Mouse (Mus musculus) neural tube, embryonic 15.5 days (tissue): ENCODE data around the gene Adamts17. TPM values are rescaled to one million over a fixed set of nuclear protein-coding genes. Genes with fewer than 3 reads are reported as not detected.

Experiments used
- ATAC-seq: fragments of 200-750 bp; cut with Nextera tagmentation; 2 replicates; pipeline ENCODE4 v1.8.0; 2017; ENCODE audit warnings: mild to moderate bottlenecking, moderate TSS enrichment, moderate library complexity; ENCODE audit not compliant: low FRiP score
- H3K27ac ChIP-seq: fragments of 300-500 bp; sonication (generic); replicated peaks from 2 replicates; pipeline ENCODE4 v1.5.1; 2015; ENCODE audit warnings: mild to moderate bottlenecking, inconsistent platforms
- H3K27me3 ChIP-seq: fragments of 300-500 bp; sonication (generic); replicated peaks from 2 replicates; pipeline ENCODE4 v1.6.1; 2015; ENCODE audit warnings: inconsistent platforms
- H3K36me3 ChIP-seq: fragments of 300-500 bp; sonication (generic); 2 replicates; pipeline ENCODE4 v1.6.1; 2015; ENCODE audit warnings: inconsistent platforms
- H3K4me1 ChIP-seq: fragments of 300-500 bp; sonication (generic); 2 replicates; pipeline ENCODE4 v1.6.1; 2015; ENCODE audit warnings: inconsistent platforms
- H3K4me2 ChIP-seq: fragments of 300-500 bp; sonication (generic); 2 replicates; pipeline ENCODE4 v1.6.1; 2015; ENCODE audit warnings: inconsistent platforms, mild to moderate bottlenecking, moderate library complexity
- H3K4me3 ChIP-seq: fragments of 300-500 bp; sonication (generic); replicated peaks from 2 replicates; pipeline ENCODE4 v1.5.1; 2015; ENCODE audit warnings: mild to moderate bottlenecking, inconsistent platforms
- H3K9ac ChIP-seq: fragments of 300-500 bp; sonication (generic); replicated peaks from 2 replicates; pipeline ENCODE4 v1.6.1; 2015; ENCODE audit warnings: mild to moderate bottlenecking, inconsistent platforms
- H3K9me3 ChIP-seq: fragments of 300-500 bp; sonication (generic); replicated peaks from 2 replicates; pipeline ENCODE4 v1.6.1; 2016; ENCODE audit warnings: inconsistent platforms
- WGBS: fragments of 180-500 bp; shearing (Covaris S2); methylation state at CpG from one replicate; pipeline ENCODE4 v1.1.7; 2015; ENCODE audit warnings: mixed read lengths; 5-methylcytosine and 5-hydroxymethylcytosine counted together
- polyA plus RNA-seq: library from polyadenylated mRNA; unstranded; fragments of >200 nt; fragmentation: Nextera tagmentation; extraction: Ambion mirVana; gene quantifications from 2 replicates; pipeline ENCODE4 v1.2.1, GENCODE M21; 2015

Gene Adamts17
- polyA plus RNA-seq, 1 experiment from 2014 or later: 7.1 TPM

- Histone ChIP-seq H3K27me3 (no peaks in the 10 kb centered on the region), H3K27ac (no peak overlapping the region), H3K9ac (no peak overlapping the region), H3K4me2 (no peak overlapping the region), H3K4me3 (no peak overlapping the region), H3K4me1 (no peaks in the 10 kb centered on the region; the same call in 1 of the 2 replicates), H3K9me3 (no peaks in the 10 kb centered on the region), H3K36me3 (no peaks in the 10 kb centered on the region)
- ATAC-seq: no peak
- WGBS: 78% methylated on average over 20 of the region's 20 CpGs
Observed at GRCm38 (mm10) chr7:67026114-67027070, 186.9 kb downstream of the Adamts17 start.

DNA sequence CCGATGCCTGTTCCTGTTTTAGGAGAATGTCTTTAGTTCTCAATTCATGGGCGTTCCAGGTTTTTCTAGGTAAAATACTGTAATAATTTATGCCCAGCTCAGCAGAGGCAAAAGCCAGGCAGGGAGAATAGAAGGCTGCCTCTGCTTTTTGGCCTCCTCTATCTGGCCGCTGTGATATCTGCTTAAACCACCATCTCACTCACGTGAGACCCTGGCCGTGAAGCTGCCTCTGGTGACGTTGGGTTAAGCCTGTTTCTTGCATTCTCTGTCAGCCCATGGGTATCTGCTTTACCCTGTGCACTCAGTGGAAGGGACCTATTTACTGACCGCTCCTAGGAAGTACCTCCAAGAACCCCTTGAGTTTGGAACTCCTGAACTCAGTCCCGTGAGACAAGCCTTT lies 187.7 kb downstream of the Adamts17 start:
- WGBS: 90% methylated on average over 8 of the region's 8 CpGs

DNA sequence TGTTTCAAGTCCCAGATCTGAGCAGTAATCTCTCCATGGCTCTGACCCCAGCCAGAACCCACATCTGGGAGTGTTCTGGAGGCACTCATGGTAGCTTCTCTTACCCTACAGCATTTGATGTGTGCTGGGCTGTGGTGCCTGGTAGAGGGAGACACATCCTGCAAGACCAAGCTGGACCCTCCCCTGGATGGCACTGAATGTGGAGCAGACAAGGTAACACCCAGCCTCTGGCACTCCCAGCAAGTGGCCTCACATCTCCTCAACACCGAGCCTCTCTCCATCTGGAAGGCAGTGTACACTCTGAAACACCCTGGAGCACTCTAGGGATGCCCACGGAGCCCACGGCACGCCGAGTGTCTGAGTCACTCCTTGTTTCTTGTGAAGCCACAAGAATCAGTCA lies 188.2 kb downstream of the Adamts17 start:
- no peak overlapping the region for H3K9ac ChIP-seq
- H3K9me3 ChIP-seq: no peaks in the 10 kb centered on the region
- H3K4me3 ChIP-seq: no peak overlapping the region
- no peak overlapping the region for H3K4me2 ChIP-seq
- ATAC-seq: no peak
- no peaks in the 10 kb centered on the region; the same call in 1 of the 2 replicates for H3K4me1 ChIP-seq
- no peaks in the 10 kb centered on the region for H3K36me3 ChIP-seq
- WGBS: 92% methylated on average over 5 of the region's 5 CpGs
- H3K27ac ChIP-seq: no peak overlapping the region
- H3K27me3 ChIP-seq: no peaks in the 10 kb centered on the region

More for the DNA sequence above, 187.7 kb downstream of the Adamts17 start:
- no peaks in the 10 kb centered on the region for H3K36me3 ChIP-seq
- no peaks in the 10 kb centered on the region; the same call in 1 of the 2 replicates for H3K4me1 ChIP-seq
- no peak overlapping the region for H3K27ac ChIP-seq
- H3K27me3 ChIP-seq: no peaks in the 10 kb centered on the region
- ATAC-seq: no peak
- H3K4me2 ChIP-seq: no peak overlapping the region
- H3K9me3 ChIP-seq: no peaks in the 10 kb centered on the region
- no peak overlapping the region for H3K4me3 ChIP-seq
- no peak overlapping the region for H3K9ac ChIP-seq

DNA sequence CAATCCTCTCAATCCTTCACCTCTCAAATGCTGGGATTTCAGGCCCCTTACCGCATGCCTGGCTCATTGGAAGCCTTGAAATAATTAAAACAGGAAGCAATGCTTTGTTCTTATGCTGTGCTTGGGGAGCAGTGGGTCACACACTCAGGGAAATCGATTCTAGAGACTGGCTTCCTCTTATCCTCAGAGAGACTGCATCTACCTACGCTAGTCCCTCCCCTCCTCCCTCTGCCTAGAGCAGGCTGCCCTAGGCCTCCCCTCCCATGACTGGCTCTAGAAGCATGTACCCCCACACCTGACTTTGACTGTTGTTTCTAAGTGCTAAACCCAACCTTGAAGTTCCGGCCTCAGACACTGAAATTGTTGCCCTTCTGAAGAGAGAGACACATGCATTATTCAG lies 189.4 kb downstream of the Adamts17 start:
- Histone ChIP-seq H3K9me3 (no peaks in the 10 kb centered on the region), H3K27ac (no peak overlapping the region), H3K4me1 (no peaks in the 10 kb centered on the region; the same call in 1 of the 2 replicates), H3K4me2 (no peak overlapping the region), H3K36me3 (no peaks in the 10 kb centered on the region), H3K27me3 (no peaks in the 10 kb centered on the region), H3K9ac (no peak overlapping the region), H3K4me3 (no peak overlapping the region)
- ATAC-seq: no peak
- WGBS: 89% methylated on average over 4 of the region's 4 CpGs

DNA sequence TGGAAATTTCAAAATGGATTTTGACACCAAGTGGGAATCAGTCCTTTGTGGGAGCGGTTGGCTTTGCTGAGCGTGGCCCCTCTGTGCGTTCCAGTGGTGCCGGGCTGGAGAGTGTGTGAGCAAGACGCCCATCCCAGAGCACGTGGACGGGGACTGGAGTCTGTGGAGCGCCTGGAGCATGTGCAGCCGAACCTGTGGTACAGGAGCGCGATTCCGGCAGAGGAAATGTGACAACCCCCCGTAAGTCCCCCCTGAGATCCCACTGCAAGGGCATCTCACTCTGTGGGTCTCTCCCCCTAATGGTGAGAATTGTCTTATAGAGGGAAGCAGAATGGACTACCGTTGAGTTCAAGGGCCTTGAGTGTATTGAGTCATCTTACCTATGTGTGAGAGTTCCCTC lies 189.9 kb downstream of the Adamts17 start:
- WGBS: 97% methylated on average over 14 of the region's 14 CpGs
- Histone ChIP-seq H3K27ac (no peak overlapping the region), H3K27me3 (no peaks in the 10 kb centered on the region), H3K4me1 (no peaks in the 10 kb centered on the region; the same call in 1 of the 2 replicates), H3K9me3 (no peaks in the 10 kb centered on the region), H3K4me2 (no peak overlapping the region), H3K4me3 (no peak overlapping the region), H3K36me3 (no peaks in the 10 kb centered on the region), H3K9ac (no peak overlapping the region)
- ATAC-seq: no peak

DNA sequence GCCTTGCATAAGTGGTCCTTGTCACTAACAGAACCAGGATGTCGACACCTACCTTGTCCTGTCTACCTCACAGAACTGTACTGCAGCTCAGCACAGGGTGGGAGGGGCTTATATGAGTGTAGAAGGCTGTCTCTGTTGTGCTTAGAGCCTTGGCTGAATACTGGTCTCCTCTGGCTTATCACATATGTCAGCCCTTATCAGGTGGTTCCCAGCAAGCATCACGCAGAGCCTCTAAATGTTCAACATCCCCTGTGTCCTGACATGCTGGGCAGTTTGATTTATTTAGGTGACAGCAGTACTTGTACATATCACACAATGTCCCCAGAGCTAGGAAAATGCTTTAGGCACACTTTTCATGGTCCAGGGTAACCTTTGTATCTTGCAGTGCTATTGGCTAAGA lies 191.7 kb downstream of the Adamts17 start:
- no peaks in the 10 kb centered on the region for H3K36me3 ChIP-seq
- no peak overlapping the region for H3K4me2 ChIP-seq
- H3K9ac ChIP-seq: no peak overlapping the region
- H3K4me1 ChIP-seq: no peaks in the 10 kb centered on the region; the same call in 1 of the 2 replicates
- H3K4me3 ChIP-seq: no peak overlapping the region
- H3K9me3 ChIP-seq: no peaks in the 10 kb centered on the region
- no peaks in the 10 kb centered on the region for H3K27me3 ChIP-seq
- 91% methylated on average over 2 of the region's 2 CpGs for WGBS
- no peak overlapping the region for H3K27ac ChIP-seq
- ATAC-seq: no peak

DNA sequence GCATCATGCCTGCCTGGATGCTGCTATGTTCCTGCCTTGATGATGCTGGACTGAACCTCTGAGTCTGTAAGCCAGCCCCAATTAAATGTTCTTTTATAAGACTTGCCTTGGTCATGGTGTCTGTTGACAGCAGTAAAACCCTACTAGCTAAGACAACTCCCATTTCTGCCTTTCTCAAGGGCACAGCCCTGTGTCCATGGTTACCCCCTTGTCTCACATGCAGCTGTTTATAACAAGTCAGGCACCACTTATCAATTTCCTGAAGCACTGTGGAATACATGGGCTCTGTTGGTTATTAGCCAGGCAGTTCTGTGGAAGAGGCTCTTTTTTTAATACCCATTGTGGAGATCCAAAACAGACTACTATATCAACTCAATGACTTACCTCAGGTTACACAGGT lies 193.1 kb downstream of the Adamts17 start:
- no peaks in the 10 kb centered on the region for H3K9me3 ChIP-seq
- no peak overlapping the region for H3K4me2 ChIP-seq
- no peaks in the 10 kb centered on the region for H3K4me1 ChIP-seq
- H3K27me3 ChIP-seq: no peaks in the 10 kb centered on the region
- no peak overlapping the region for H3K4me3 ChIP-seq
- ATAC-seq: no peak
- H3K9ac ChIP-seq: no peak overlapping the region
- no peaks in the 10 kb centered on the region for H3K36me3 ChIP-seq
- H3K27ac ChIP-seq: no peak overlapping the region

DNA sequence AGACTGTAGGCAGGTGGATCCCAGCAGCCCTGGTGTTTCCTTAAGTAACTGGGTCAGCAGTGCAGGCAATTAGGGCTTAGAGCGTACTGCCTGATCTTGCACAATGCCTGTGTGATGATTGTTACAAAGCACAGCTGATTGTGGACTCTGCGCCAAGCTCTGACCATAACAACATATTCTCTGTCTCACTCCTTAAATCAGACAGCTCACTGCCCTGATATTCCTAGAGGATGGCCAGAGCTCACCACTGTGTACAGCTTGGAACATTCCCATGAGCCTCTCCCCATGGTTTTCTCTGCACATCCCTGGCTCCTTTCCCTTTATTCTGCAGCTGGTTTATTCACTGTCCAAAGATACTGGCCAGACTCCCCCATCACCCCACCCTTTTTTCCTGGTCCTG lies 194.8 kb downstream of the Adamts17 start:
- H3K9me3 ChIP-seq: no peaks in the 10 kb centered on the region
- no peaks in the 10 kb centered on the region for H3K36me3 ChIP-seq
- WGBS: 82% methylated on average over 2 of the region's 2 CpGs
- no peaks in the 10 kb centered on the region for H3K4me1 ChIP-seq
- H3K9ac ChIP-seq: no peak overlapping the region
- no peak for ATAC-seq
- no peaks in the 10 kb centered on the region for H3K27me3 ChIP-seq
- H3K4me2 ChIP-seq: no peak overlapping the region
- H3K27ac ChIP-seq: no peak overlapping the region
- no peak overlapping the region for H3K4me3 ChIP-seq

- H3K9ac ChIP-seq: no peak overlapping the region
- WGBS: 94% methylated on average over 10 of the region's 10 CpGs
- no peak overlapping the region for H3K4me3 ChIP-seq
- H3K36me3 ChIP-seq: no peaks in the 10 kb centered on the region
- no peaks in the 10 kb centered on the region for H3K4me1 ChIP-seq
- H3K4me2 ChIP-seq: no peak overlapping the region
- H3K9me3 ChIP-seq: no peaks in the 10 kb centered on the region
- no peak for ATAC-seq
- H3K27ac ChIP-seq: no peak overlapping the region
- H3K27me3 ChIP-seq: no peaks in the 10 kb centered on the region
Observed at GRCm38 (mm10) chr7:67035246-67035645, 195.7 kb downstream of the Adamts17 start.

GRCm38 (mm10) chr7:67035661-67036060 lies 196.1 kb downstream of the Adamts17 start:
- Histone ChIP-seq H3K4me3 (no peak overlapping the region), H3K27me3 (no peaks in the 10 kb centered on the region), H3K27ac (no peak overlapping the region), H3K9me3 (no peaks in the 10 kb centered on the region), H3K36me3 (no peaks in the 10 kb centered on the region), H3K4me2 (no peak overlapping the region), H3K9ac (no peak overlapping the region), H3K4me1 (no peaks in the 10 kb centered on the region)
- no peak for ATAC-seq
- WGBS: 90% methylated on average over 5 of the region's 5 CpGs

GRCm38 (mm10) chr7:67036502-67037485 lies 197.3 kb downstream of the Adamts17 start:
- no peak for ATAC-seq

More at GRCm38 (mm10) chr7:67036502-67037485, 197.3 kb downstream of the Adamts17 start:
- Histone ChIP-seq H3K27me3 (no peaks in the 10 kb centered on the region), H3K9ac (no peak overlapping the region), H3K36me3 (no peaks in the 10 kb centered on the region), H3K4me2 (no peak overlapping the region), H3K4me1 (no peaks in the 10 kb centered on the region), H3K9me3 (no peaks in the 10 kb centered on the region), H3K27ac (no peak overlapping the region), H3K4me3 (no peak overlapping the region)
- WGBS: 66% methylated on average over 5 of the region's 5 CpGs
